Mouse (Mus musculus) spleen, adult 2 months (tissue): ENCODE measurements around the gene Fads3.

ENCODE experiments used
- CTCF ChIP-seq: fragments of 200-500 bp; IDR thresholded peaks from 2 replicates; pipeline ENCODE4 v1.5.1; 2011; ENCODE audit warnings: mild to moderate bottlenecking, inconsistent platforms; ENCODE audit not compliant: insufficient read depth, insufficient read length, insufficient replicate concordance; ENCODE audit errors: extremely low read depth
- POLR2A ChIP-seq: fragments of 200-500 bp; IDR thresholded peaks from 2 replicates; pipeline ENCODE4 v1.6.1; 2011; ENCODE audit warnings: low read depth, low read length, inconsistent platforms

DNA sequence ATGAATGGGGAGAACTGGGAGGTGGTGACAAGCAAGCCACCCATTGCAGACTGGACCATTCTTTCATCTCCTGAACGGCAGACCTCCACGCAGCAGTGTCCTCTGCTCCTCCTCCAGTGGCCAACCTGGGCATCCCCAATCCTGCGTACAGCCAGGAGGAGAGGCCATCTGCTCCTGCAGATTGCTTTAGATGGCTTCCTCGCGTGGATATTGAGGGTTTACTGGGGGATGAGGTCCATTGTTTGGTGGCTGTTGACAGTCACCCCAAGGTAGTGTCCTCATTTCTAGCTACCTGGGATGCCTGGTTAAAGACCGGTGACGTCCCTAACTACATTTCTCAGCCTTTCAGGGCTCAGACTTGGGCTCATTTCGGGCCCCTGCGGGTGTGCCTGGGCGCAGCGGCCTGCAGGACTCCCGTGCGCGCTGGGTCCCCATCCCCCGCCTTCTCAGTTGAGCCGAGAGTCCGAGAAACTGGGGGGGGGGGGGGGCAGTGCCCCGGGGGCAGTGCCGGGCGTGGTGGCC lies 442 bp upstream of the Fads3 start:
- no peak for TF ChIP-seq POLR2A
- TF ChIP-seq CTCF = no peak
